Mouse (Mus musculus) Patski (cell line): ENCODE data around the gene Txndc8. TPM values are rescaled to one million over a fixed set of nuclear protein-coding genes. Genes with fewer than 3 reads are reported as not detected.

Source experiments
- ATAC-seq: fragments of 100-300 bp; one replicate; pipeline ENCODE4 v1.8.0; 2021
- CTCF ChIA-PET: fragments of 350-600 bp; sonication (Branson Sonifier 250); formaldehyde crosslinking; loops from one replicate; lab custom pipeline; 2022; ENCODE audit warnings: inconsistent platforms; lab: Charles Lee
- POLR2A ChIA-PET: fragments of 350-600 bp; sonication (Branson Sonifier 250); formaldehyde crosslinking; loops from one replicate; lab custom pipeline; 2022; ENCODE audit warnings: antibody characterized with exemption, inconsistent platforms; lab: Charles Lee
- DNase-seq: peaks from one replicate; pipeline ENCODE4 v3.0.0-alpha.2; 2011; ENCODE audit warnings: low read depth, low spot score
- H3K27me3 ChIP-seq: fragments of 371-371 bp; one replicate; pipeline ENCODE4 v1.5.1; 2021
- CTCF ChIP-seq: fragments of 100-300 bp; IDR thresholded peaks from one replicate; pipeline ENCODE4 v1.5.1; 2021
- in situ Hi-C: fragments of 300-500 bp; cut with MboI; formaldehyde crosslinking; loops from 3 replicates; pipeline ENCODE4 v1.11.1; 2018; ENCODE audit warnings: low pct_unique_long_range_greater_than_20kb, mixed read lengths
- polyA plus RNA-seq: library from polyadenylated mRNA; unstranded; gene quantifications from one replicate; pipeline ENCODE4 v1.2.3, GENCODE M21; 2021

Txndc8 gene
- polyA plus RNA-seq, 1 experiment from 2014 or later: not detected

DNA sequence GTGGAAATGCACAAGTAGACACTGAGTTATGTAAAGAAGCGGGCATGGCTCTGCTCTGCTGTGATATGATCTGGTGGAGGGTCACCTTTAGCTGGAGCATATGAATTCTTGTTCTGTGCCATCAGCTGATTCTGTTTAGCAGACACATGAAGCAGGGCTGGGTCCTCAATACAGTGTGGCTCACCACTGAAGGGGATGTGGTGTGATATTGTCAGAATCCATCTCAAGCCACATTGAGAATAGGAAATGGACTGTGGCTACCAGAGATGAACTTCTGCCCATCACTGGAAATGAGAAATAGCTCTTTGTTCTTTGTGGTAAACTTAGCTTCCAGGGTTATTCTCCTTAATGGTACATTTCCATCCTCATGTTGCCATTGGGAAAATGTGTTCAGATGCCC lies 17.5 kb downstream of the Txndc8 start:
- CTCF ChIA-PET: interaction anchor here (1.2 kb wide), 1 partner anchor 15 kb away, joined by 4 read pairs; no protein-coding TSS in a partner anchor
- no peaks in the 10 kb centered on the region for H3K27me3 ChIP-seq
- in situ Hi-C loops: no loop called here
- no peak for ATAC-seq
- POLR2A ChIA-PET: interaction anchor here (0.6 kb wide), 1 partner anchor 67 kb away, joined by 3 read pairs; no protein-coding TSS in a partner anchor
- DNase-seq: no peak
- TF ChIP-seq CTCF: no peak

DNA sequence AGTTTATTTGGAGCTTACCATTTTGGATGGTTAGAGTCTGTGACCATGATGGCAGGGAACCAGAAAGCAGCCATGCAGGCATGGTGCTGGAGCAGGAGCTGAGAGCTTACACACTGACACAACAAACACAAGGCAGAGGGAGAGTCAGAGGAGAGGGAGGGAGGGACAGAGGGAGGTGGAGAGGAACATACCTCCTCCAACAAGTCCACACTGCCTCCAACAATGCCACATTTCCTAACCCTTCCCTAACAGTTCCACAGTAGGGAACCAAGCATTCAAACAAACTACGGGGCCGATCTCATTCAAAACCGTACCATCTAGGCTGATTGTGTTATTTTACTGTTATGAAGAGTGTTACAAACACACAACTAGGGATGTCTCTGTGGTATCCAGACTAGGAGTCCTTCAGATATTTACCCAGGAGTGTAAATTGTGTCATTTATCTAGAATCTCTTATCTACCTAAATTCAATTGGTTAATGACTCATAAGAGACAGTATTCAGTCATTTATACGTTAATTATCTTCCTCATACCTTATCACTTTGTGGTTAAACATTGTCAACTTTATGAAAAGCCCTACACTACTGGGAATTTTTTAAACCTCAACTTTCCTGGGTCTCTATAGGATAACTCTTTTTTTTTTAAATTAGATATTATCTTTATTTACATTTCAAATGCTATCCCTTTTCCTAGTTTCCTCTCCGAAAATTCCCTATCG lies 34.4 kb downstream of the Txndc8 start:
- CTCF ChIA-PET: no interaction called here
- H3K27me3 ChIP-seq: no peaks in the 10 kb centered on the region
- POLR2A ChIA-PET: no interaction called here
- ATAC-seq (no peak), DNase-seq (no peak)
- in situ Hi-C loops: no loop called here
- no peak for TF ChIP-seq CTCF

DNA sequence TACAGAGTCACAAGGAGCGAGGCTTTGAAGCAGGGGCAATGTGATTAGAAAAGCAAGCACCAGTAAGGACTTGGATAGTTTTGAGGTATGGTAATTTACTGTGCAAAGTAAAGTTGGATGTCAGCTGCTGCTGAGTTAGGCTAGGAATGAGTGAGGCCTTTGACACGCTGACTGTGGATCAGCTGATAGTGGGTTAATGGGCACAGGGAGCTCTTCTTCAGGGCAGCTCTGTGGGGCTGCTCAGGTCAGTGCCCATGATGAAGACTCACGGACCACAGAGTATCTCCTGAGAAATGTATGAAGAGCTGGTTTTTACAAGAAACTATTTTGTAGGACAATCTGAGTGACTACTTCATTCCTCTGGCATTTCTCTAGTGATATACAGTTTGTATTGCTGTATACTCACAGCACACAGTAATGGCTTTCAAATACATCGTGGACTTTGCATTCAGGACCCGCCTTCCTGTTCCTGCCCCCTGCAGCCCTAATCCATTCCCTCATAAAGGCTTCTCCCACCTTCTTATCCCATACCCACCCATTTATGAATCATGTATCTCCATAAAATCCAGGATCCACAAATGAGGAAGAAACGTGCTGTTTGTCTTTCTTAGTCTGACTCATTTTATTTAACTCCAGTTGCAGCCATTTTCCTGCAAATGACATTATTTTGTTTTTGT lies 35.2 kb downstream of the Txndc8 start:
- ATAC-seq (no peak), DNase-seq (no peak)
- no peak for TF ChIP-seq CTCF
- in situ Hi-C loops: no loop called here
- CTCF ChIA-PET: no interaction called here
- POLR2A ChIA-PET: no interaction called here
- H3K27me3 ChIP-seq: no peaks in the 10 kb centered on the region

DNA sequence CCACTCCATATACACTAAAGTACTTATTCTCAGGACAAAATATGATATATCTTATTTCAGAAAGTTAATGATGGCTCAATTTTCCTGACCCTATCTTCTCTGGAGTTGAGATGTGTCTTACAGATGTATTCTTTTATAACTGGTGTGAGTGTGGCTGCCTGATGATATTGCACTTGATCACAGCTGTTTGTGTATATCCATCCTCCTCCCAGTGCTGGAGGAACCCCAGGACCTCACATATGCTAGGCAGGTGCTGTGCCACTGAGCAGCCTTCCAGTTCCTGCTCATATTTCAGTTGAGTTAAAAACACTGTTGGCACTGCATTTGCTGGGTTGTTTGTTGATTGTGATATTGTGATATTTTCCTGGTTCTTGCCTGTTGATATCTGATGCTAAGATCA lies 38.6 kb downstream of the Txndc8 start:
- POLR2A ChIA-PET: no interaction called here

DNA sequence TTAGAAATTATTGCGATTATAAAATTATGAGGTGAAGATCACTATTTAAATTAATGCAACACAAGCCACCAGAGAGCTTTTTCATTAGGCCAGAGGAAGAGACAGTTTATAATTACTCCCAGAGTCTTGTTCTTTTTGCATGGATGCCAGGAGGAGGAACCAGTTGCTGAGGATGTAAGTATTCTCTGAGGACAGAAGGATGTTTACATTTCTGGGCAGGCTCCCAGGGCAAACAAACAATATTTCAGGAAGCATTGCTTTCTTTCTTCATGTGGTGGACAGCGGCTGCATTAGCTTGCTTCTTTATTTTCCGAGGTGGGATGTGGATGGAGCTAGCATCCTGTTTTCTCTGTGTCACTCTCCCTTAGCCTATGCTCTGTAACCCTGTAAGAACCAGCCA lies 41.7 kb downstream of the Txndc8 start:
- POLR2A ChIA-PET: interaction anchor here (0.8 kb wide), 1 partner anchor 9 kb away, joined by 3 read pairs; no protein-coding TSS in a partner anchor
- CTCF ChIA-PET: interaction anchor here (1.3 kb wide), 1 partner anchor 9 kb away, joined by 3 read pairs; no protein-coding TSS in a partner anchor
- no peaks in the 10 kb centered on the region for H3K27me3 ChIP-seq
- ATAC-seq (no peak), DNase-seq (no peak)
- in situ Hi-C loops: no loop called here
- no peak for TF ChIP-seq CTCF

More for the DNA sequence above, 38.6 kb downstream of the Txndc8 start:
- DNase-seq (no peak), ATAC-seq (no peak)
- in situ Hi-C loops: no loop called here
- no peaks in the 10 kb centered on the region for H3K27me3 ChIP-seq
- no peak for TF ChIP-seq CTCF
- CTCF ChIA-PET: no interaction called here

DNA sequence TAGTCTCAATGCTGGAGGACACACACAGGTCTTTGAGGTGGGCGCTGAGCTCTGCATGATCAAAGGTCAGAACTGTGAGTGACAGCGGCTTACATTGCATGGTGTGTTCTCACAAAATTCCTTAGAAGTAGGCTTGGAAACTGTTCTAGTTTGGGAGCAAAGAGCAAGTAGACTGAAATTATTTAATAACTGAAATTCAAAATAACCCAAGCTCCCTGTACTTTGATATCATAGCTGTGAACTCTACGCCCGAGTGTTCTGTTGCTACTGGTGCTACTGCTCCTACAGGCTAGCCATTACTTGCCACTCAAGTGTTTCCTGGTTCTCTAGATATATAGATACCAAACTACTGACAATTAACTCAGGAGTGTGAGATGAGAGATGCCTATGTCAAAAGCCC lies 43.4 kb downstream of the Txndc8 start:
- in situ Hi-C loops: no loop called here
- POLR2A ChIA-PET: no interaction called here

DNA sequence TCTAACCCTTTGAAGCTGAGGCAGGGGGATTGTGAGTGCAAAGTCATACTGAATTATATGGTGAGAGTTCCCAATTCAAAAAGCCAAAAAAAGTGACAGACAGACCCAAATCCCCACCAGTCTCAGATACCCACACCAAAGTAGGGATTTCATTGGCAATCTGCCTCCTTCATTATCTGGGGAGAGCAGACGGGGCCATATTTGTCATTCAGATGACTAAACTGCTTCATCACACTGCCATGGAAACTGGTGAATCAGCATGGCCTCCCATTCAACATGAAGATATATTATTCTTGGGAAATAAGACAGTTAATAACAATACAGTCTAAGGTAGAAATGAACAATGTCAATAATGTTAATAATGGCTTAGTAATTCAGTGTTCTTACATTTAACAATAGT lies 44.8 kb downstream of the Txndc8 start:
- no peaks in the 10 kb centered on the region for H3K27me3 ChIP-seq
- TF ChIP-seq CTCF: no peak
- DNase-seq (no peak), ATAC-seq (no peak)
- ChIA-PET POLR2A (no interaction called here), CTCF (no interaction called here)
- in situ Hi-C loops: no loop called here

More for the DNA sequence above, 43.4 kb downstream of the Txndc8 start:
- no peak for TF ChIP-seq CTCF
- no peak for DNase-seq
- H3K27me3 ChIP-seq: no peaks in the 10 kb centered on the region
- CTCF ChIA-PET: interaction anchor here (1.1 kb wide), 1 partner anchor 9 kb away, joined by 3 read pairs; the partner anchor contains the start of gene Txn1
- no peak for ATAC-seq

DNA sequence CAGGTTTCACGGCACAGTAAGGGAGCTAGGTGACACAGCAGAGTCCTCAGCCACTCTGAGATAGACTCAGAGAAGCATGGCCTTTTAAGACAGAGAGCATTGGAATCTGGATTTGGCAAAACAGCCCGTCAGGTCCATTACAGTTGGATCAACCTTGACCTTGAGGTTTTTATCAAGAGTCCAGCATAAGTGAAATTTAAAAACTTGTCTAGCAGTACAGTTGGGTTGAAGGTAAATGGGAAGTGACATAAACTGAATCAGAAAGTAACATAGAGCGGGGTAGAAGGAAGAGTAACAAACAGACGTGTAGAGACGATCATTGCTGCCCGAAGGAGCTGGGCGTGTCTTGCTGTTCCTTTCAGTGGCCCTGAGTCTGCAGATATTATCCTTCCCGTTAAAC lies 49.9 kb downstream of the Txndc8 start:
- no peaks in the 10 kb centered on the region for H3K27me3 ChIP-seq
- in situ Hi-C loops: no loop called here
- DNase-seq (no peak), ATAC-seq (no peak)
- ChIA-PET POLR2A (no interaction called here), CTCF (interaction anchor here (1.5 kb wide), 1 partner anchor 8 kb away, joined by 3 read pairs; no protein-coding TSS in a partner anchor)
- TF ChIP-seq CTCF: no peak

DNA sequence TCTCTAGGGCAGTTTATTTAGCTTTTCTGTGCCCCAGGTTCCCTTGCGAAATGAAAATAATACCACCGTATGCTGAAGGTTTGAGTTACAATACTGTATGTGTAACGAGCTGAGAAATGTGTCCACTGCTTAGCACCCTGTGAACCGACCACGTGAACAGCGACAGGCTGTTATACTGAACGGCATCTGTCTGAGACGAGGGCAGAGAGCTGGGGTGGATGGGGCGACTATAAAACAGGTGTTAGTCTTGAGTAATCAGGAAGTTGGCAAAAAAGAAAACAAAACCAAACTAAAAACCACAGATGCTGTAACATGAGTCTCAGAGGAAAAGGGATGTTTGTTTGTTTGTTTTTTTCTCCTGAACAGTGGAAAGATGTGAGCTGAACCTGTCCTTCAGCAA lies 50.8 kb downstream of the Txndc8 start:
- no peak for ATAC-seq
- ChIA-PET POLR2A (interaction anchor here (0.7 kb wide), 1 partner anchor 9 kb away, joined by 3 read pairs; no protein-coding TSS in a partner anchor), CTCF (interaction anchor here (1.5 kb wide), 1 partner anchor 9 kb away, joined by 3 read pairs; no protein-coding TSS in a partner anchor)
- no peaks in the 10 kb centered on the region for H3K27me3 ChIP-seq
- DNase-seq: no peak
- in situ Hi-C loops: no loop called here
- no peak for TF ChIP-seq CTCF

DNA sequence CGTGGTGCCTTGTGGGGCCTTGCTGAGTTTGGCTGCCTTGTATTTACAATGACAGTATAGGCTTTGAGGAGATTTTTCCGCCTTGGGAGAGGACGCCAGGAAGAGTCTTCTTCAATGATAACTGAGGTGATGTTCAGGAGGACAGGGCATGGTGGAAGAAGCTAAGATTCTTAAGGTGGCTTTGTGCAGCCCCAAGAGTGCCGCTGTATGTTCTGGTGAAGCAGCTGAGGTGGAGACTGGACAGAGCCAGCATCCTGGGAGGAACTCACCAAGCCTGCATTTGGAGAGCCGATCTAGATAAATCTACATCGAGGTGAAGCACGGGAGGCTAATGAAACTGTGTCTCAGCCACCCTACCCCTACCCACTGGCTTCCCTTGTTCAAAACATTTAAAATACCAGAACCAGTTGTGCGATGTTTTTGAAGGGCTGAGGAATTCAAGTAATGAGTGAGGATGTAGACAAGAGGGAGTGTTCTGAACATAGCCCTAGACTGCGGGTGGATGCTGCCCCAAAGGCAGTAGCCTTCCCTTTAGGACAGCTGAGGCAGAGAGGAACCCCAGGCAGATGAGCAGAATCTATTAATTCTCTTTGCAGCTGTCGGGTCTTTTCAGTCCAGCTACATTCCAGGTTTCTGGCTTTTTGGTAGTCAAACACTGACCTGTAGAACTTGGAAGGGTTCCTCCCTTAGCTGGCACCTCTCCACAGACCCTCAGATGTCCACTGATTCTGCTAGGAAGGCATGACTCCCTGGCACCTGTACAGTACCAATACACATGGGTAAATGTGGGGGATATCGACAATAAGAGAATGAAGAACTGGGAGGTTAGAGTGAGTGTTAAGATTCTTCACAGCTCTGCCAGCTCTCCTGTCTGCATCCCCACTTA lies 51.5 kb downstream of the Txndc8 start:
- CTCF ChIA-PET: interaction anchor here (1.5 kb wide), 1 partner anchor 10 kb away, joined by 3 read pairs; no protein-coding TSS in a partner anchor

More for the DNA sequence above, 51.5 kb downstream of the Txndc8 start:
- no peak for TF ChIP-seq CTCF
- in situ Hi-C loops: no loop called here
- no peak for DNase-seq
- POLR2A ChIA-PET: interaction anchor here (0.7 to 1.9 kb wide), 3 partner anchors 10 to 16 kb away, joined by 3 to 7 read pairs (median 3); no protein-coding TSS in a partner anchor
- ATAC-seq: no peak
- no peaks in the 10 kb centered on the region for H3K27me3 ChIP-seq
